ENCODE assay signal across 20 mouse cellular contexts in the genomic region with DNA sequence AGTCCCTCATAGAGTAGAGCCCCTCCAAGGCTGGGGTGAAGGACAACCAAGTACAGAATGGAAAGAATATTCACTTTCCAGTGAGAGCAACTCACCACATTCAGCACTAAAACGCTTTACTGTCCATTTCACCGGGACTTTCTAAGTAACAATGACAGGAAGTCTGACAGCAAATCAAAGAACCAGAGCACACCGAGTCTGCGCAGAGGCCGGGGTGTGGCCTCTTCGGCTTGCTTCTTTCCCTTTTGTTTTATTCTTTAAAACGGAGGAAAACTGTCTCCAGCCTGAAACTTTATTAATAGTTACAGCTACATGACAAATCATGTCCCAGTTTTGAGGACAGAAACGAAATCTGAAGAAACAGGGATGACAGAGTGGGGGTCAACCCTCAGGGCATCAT.
DNase-seq lines count a peak whose midpoint lies in the region; ATAC-seq and TF ChIP-seq lines count a peak whose summit lies in the region.
"Had no signal": no experiment of that assay in that cellular context is flagged by ENCODE, and none has a peak within 500 bp of the region (broad histone marks: within the 10 kb centered on the region; RNA-seq: fewer than 3 reads in every experiment).

No protein-coding gene starts in this region.

- WGBS in kidney, adult 2 months, result 56% methylated on average over 8 of the region's 8 CpGs
- 84% methylated on average over 8 of the region's 8 CpGs for WGBS in forebrain, embryonic 12.5 days

- TF ChIP-seq CTCF in kidney, adult 2 months (conservative IDR thresholded peaks at IDR 0.05; ENCODE audit: insufficient read depth, insufficient read length, low read depth, low read length), result no peak

- H3K4me1 ChIP-seq in kidney, adult 2 months (ENCODE audit: control insufficient read depth, insufficient read depth, low read length), result no peaks in the 10 kb centered on the region
- peaks cover 3% of the 10 kb centered on the region for H3K4me1 ChIP-seq in brown adipose tissue, adult 24 weeks (ENCODE audit: control insufficient read depth, insufficient read depth, insufficient read length, low read length)
- no peaks in the 10 kb centered on the region for H3K4me1 ChIP-seq in forebrain, embryonic 12.5 days
- H3K4me1 ChIP-seq: embryonic facial prominence, embryonic 12.5 days; midbrain, embryonic 13.5 days; neural tube, embryonic 13.5 days had no signal

- no peaks in the 10 kb centered on the region for H3K9me3 ChIP-seq in forebrain, embryonic 12.5 days
- H3K9me3 ChIP-seq: embryonic facial prominence, embryonic 12.5 days; midbrain, embryonic 13.5 days; neural tube, embryonic 13.5 days had no signal

- no peaks in the 10 kb centered on the region; the same call in 1 of the 2 replicates for H3K27me3 ChIP-seq in kidney, adult 2 months (replicated peaks; ENCODE audit: control insufficient read depth, insufficient read depth, low read length)
- H3K27me3 ChIP-seq in forebrain, embryonic 12.5 days, result no peaks in the 10 kb centered on the region
- H3K27me3 ChIP-seq: embryonic facial prominence, embryonic 12.5 days; midbrain, embryonic 13.5 days; neural tube, embryonic 13.5 days had no signal

- no peak overlapping the region; the same call in 1 of the 2 replicates for H3K4me3 ChIP-seq in kidney, adult 2 months (ENCODE audit: insufficient read depth, low read depth, low read length)
- H3K4me3 ChIP-seq in brown adipose tissue, adult 24 weeks (ENCODE audit: insufficient read depth, low read depth, low read length), result peak overlapping the region; percentile 47
- H3K4me3 ChIP-seq in forebrain, embryonic 12.5 days (replicated peaks), result no peak overlapping the region
- H3K4me3 ChIP-seq: embryonic facial prominence, embryonic 12.5 days; erythroblast, embryonic 14.5 days; midbrain, embryonic 13.5 days; neural tube, embryonic 13.5 days had no signal

- no peak overlapping the region for H3K4me2 ChIP-seq in forebrain, embryonic 12.5 days
- H3K4me2 ChIP-seq: embryonic facial prominence, embryonic 12.5 days; hindbrain, embryonic 14.5 days; midbrain, embryonic 13.5 days; neural tube, embryonic 13.5 days had no signal

- H3K27ac ChIP-seq in kidney, adult 2 months (ENCODE audit: insufficient read depth, low read depth, low read length), result peak overlapping the region; percentile 68
- H3K27ac ChIP-seq in brown adipose tissue, adult 24 weeks (replicated peaks; ENCODE audit: low read depth, low read length), result peak overlapping the region; percentile 92
- H3K27ac ChIP-seq in forebrain, embryonic 12.5 days, result no peak overlapping the region
- H3K27ac ChIP-seq: embryonic facial prominence, embryonic 12.5 days; hindbrain, embryonic 14.5 days; midbrain, embryonic 13.5 days; neural tube, embryonic 13.5 days had no signal

- intact Hi-C loops in heart, postnatal 10 days (cut with DNase I), result no loop called here

- no peak for ATAC-seq in forebrain, embryonic 12.5 days (ENCODE audit: low FRiP score)
- ATAC-seq: forebrain, embryonic 14.5 days had no signal

- DNase-seq in heart, adult 18-20 months, result peak; percentile 34 to 50
- DNase-seq in heart, postnatal 10 days, result no peak
- peak; percentile 61 for DNase-seq in kidney, adult 2 months
- DNase-seq in kidney, postnatal 14 days, result no peak
- peak; percentile 16 to 42 for DNase-seq in kidney, postnatal 36 days
- DNase-seq in frontal cortex, postnatal 14 days (ENCODE audit: low spot score in 2 of 2), result no peak
- DNase-seq: adrenal gland, adult 8-10 months; cerebellum, adult 9-11 months; layer of hippocampus, postnatal 36 days; liver; right cerebral cortex, adult 18-20 months; thymus, postnatal 14 days had no signal

- TF ChIP-seq POLR2A in kidney, adult 2 months (IDR thresholded peaks at IDR 0.05; ENCODE audit: low read depth, low read length), result no peak

- no peak overlapping the region for H3K9ac ChIP-seq in forebrain, embryonic 12.5 days
- H3K9ac ChIP-seq: embryonic facial prominence, embryonic 12.5 days; hindbrain, embryonic 14.5 days; midbrain, embryonic 13.5 days; neural tube, embryonic 13.5 days had no signal

- H3K36me3 ChIP-seq in kidney, adult 2 months (ENCODE audit: control insufficient read depth, insufficient read depth, low read length), result no peaks in the 10 kb centered on the region
- no peaks in the 10 kb centered on the region for H3K36me3 ChIP-seq in forebrain, embryonic 12.5 days (replicated peaks)
- H3K36me3 ChIP-seq: embryonic facial prominence, embryonic 12.5 days; midbrain, embryonic 13.5 days; neural tube, embryonic 13.5 days had no signal

Comparison
In these comparisons a context has a peak if more than half of its experiments do, and no peak if none do; other contexts are left out.
1. DNase-seq: peak in heart, adult 18-20 months (2 of 2), kidney, adult 2 months (single experiment) and kidney, postnatal 36 days (2 of 2); none in heart, postnatal 10 days (0 of 2), kidney, postnatal 14 days (single experiment) and frontal cortex, postnatal 14 days (0 of 2).